Mouse (Mus musculus): ENCODE data around the gene Card19. TPM values are rescaled to one million over a fixed set of nuclear protein-coding genes. Genes with fewer than 3 reads are reported as not detected.
A peak's percentile ranks its signal among the peaks of the same experiment; 100 is the strongest.

Card19 gene
- polyA plus RNA-seq, 1 experiment from 2014 or later, result 33.3 TPM

GRCm38 (mm10) chr13:49194811-49195210, 21.0 kb downstream of the Card19 start:
- ATAC-seq (ENCODE audit: low FRiP score, low TSS enrichment), result no peak
- Histone ChIP-seq H3K9ac (ENCODE audit: low read depth, low read length) (no peak overlapping the region), H3K9me3 (ENCODE audit: control insufficient read depth, low read length) (no peaks in the 10 kb centered on the region), H3K27ac (ENCODE audit: low read depth, low read length) (no peak overlapping the region), H3K4me3 (ENCODE audit: low read length) (no peak overlapping the region), H3K4me1 (ENCODE audit: control insufficient read depth, insufficient read depth, low read length) (peaks cover 20% of the 10 kb centered on the region), H3K4me2 (replicated peaks; ENCODE audit: low read depth, low read length) (no peak overlapping the region), H3K36me3 (ENCODE audit: control insufficient read depth, insufficient read depth, low read length) (peaks cover 10% of the 10 kb centered on the region; the same call in 1 of the 2 replicates), H3K27me3 (ENCODE audit: control insufficient read depth, insufficient read depth, low read length) (no peaks in the 10 kb centered on the region)
- WGBS, result 93% methylated on average over 13 of the region's 13 CpGs

GRCm38 (mm10) chr13:49193650-49194049, 22.2 kb downstream of the Card19 start:
- 96% methylated on average over 17 of the region's 17 CpGs for WGBS
- Histone ChIP-seq H3K9me3 (ENCODE audit: control insufficient read depth, low read length) (no peaks in the 10 kb centered on the region), H3K4me3 (ENCODE audit: low read length) (no peak overlapping the region), H3K4me1 (ENCODE audit: control insufficient read depth, insufficient read depth, low read length) (peaks cover 29% of the 10 kb centered on the region), H3K4me2 (replicated peaks; ENCODE audit: low read depth, low read length) (no peak overlapping the region), H3K27ac (ENCODE audit: low read depth, low read length) (no peak overlapping the region), H3K27me3 (ENCODE audit: control insufficient read depth, insufficient read depth, low read length) (no peaks in the 10 kb centered on the region), H3K36me3 (ENCODE audit: control insufficient read depth, insufficient read depth, low read length) (peaks cover 10% of the 10 kb centered on the region; the same call in 1 of the 2 replicates), H3K9ac (ENCODE audit: low read depth, low read length) (no peak overlapping the region)
- ATAC-seq (ENCODE audit: low FRiP score, low TSS enrichment), result no peak

- H3K9ac ChIP-seq (ENCODE audit: low read depth, low read length), result no peak overlapping the region
- no peak overlapping the region for H3K4me2 ChIP-seq (replicated peaks; ENCODE audit: low read depth, low read length)
- H3K9me3 ChIP-seq (ENCODE audit: control insufficient read depth, low read length), result no peaks in the 10 kb centered on the region
- no peaks in the 10 kb centered on the region for H3K27me3 ChIP-seq (ENCODE audit: control insufficient read depth, insufficient read depth, low read length)
- peaks cover 10% of the 10 kb centered on the region; the same call in 1 of the 2 replicates for H3K36me3 ChIP-seq (ENCODE audit: control insufficient read depth, insufficient read depth, low read length)
- ATAC-seq (ENCODE audit: low FRiP score, low TSS enrichment), result no peak
- H3K27ac ChIP-seq (ENCODE audit: low read depth, low read length), result no peak overlapping the region
- H3K4me3 ChIP-seq (ENCODE audit: low read length), result no peak overlapping the region
- H3K4me1 ChIP-seq (ENCODE audit: control insufficient read depth, insufficient read depth, low read length), result peaks cover 36% of the 10 kb centered on the region
- 76% methylated on average over 16 of the region's 16 CpGs for WGBS
Observed at GRCm38 (mm10) chr13:49192156-49192855, 23.5 kb downstream of the Card19 start.

GRCm38 (mm10) chr13:49191673-49192035, 24.2 kb downstream of the Card19 start:
- H3K4me3 ChIP-seq (ENCODE audit: low read length), result no peak overlapping the region
- H3K4me2 ChIP-seq (replicated peaks; ENCODE audit: low read depth, low read length), result no peak overlapping the region
- H3K27me3 ChIP-seq (ENCODE audit: control insufficient read depth, insufficient read depth, low read length), result no peaks in the 10 kb centered on the region
- H3K27ac ChIP-seq (ENCODE audit: low read depth, low read length), result 0 out of 2 replicates have a peak overlapping the region, but pooled peaks have one; percentile 14
- H3K9me3 ChIP-seq (ENCODE audit: control insufficient read depth, low read length), result no peaks in the 10 kb centered on the region
- 35% methylated on average over 5 of the region's 5 CpGs for WGBS
- H3K36me3 ChIP-seq (ENCODE audit: control insufficient read depth, insufficient read depth, low read length), result peaks cover 10% of the 10 kb centered on the region; the same call in 1 of the 2 replicates
- H3K9ac ChIP-seq (ENCODE audit: low read depth, low read length), result no peak overlapping the region
- ATAC-seq (ENCODE audit: low FRiP score, low TSS enrichment), result no peak
- peaks cover 40% of the 10 kb centered on the region for H3K4me1 ChIP-seq (ENCODE audit: control insufficient read depth, insufficient read depth, low read length)

GRCm38 (mm10) chr13:49190876-49191672, 24.8 kb downstream of the Card19 start:
- H3K4me3 ChIP-seq (ENCODE audit: low read length), result no peak overlapping the region
- H3K27ac ChIP-seq (ENCODE audit: low read depth, low read length), result peak overlapping the region; percentile 47; the same call in 1 of the 2 replicates
- H3K9me3 ChIP-seq (ENCODE audit: control insufficient read depth, low read length), result no peaks in the 10 kb centered on the region
- H3K9ac ChIP-seq (ENCODE audit: low read depth, low read length), result peak overlapping the region; percentile 18; the same call in 1 of the 2 replicates
- H3K27me3 ChIP-seq (ENCODE audit: control insufficient read depth, insufficient read depth, low read length), result no peaks in the 10 kb centered on the region
- H3K4me1 ChIP-seq (ENCODE audit: control insufficient read depth, insufficient read depth, low read length), result peaks cover 40% of the 10 kb centered on the region
- H3K4me2 ChIP-seq (replicated peaks; ENCODE audit: low read depth, low read length), result no peak overlapping the region
- peaks cover 10% of the 10 kb centered on the region; the same call in 1 of the 2 replicates for H3K36me3 ChIP-seq (ENCODE audit: control insufficient read depth, insufficient read depth, low read length)
- ATAC-seq (ENCODE audit: low FRiP score, low TSS enrichment), result no peak
- 60% methylated on average over 7 of the region's 7 CpGs for WGBS

GRCm38 (mm10) chr13:49189970-49190870, 25.6 kb downstream of the Card19 start:
- peaks cover 40% of the 10 kb centered on the region for H3K4me1 ChIP-seq (ENCODE audit: control insufficient read depth, insufficient read depth, low read length)
- H3K9ac ChIP-seq (ENCODE audit: low read depth, low read length), result peak overlapping the region; percentile 18; the same call in 1 of the 2 replicates
- ATAC-seq (ENCODE audit: low FRiP score, low TSS enrichment), result no peak
- no peak overlapping the region for H3K4me2 ChIP-seq (replicated peaks; ENCODE audit: low read depth, low read length)
- WGBS, result 64% methylated on average over 12 of the region's 12 CpGs
- no peaks in the 10 kb centered on the region for H3K9me3 ChIP-seq (ENCODE audit: control insufficient read depth, low read length)
- H3K27ac ChIP-seq (ENCODE audit: low read depth, low read length), result no peak overlapping the region
- H3K36me3 ChIP-seq (ENCODE audit: control insufficient read depth, insufficient read depth, low read length), result peaks cover 4% of the 10 kb centered on the region; the same call in 1 of the 2 replicates
- H3K4me3 ChIP-seq (ENCODE audit: low read length), result no peak overlapping the region
- H3K27me3 ChIP-seq (ENCODE audit: control insufficient read depth, insufficient read depth, low read length), result no peaks in the 10 kb centered on the region

- Histone ChIP-seq H3K4me3 (ENCODE audit: low read length) (no peak overlapping the region), H3K36me3 (ENCODE audit: control insufficient read depth, insufficient read depth, low read length) (no peaks in the 10 kb centered on the region), H3K4me2 (replicated peaks; ENCODE audit: low read depth, low read length) (no peak overlapping the region), H3K4me1 (ENCODE audit: control insufficient read depth, insufficient read depth, low read length) (peaks cover 40% of the 10 kb centered on the region), H3K9me3 (ENCODE audit: control insufficient read depth, low read length) (no peaks in the 10 kb centered on the region), H3K27me3 (ENCODE audit: control insufficient read depth, insufficient read depth, low read length) (no peaks in the 10 kb centered on the region), H3K9ac (ENCODE audit: low read depth, low read length) (no peak overlapping the region), H3K27ac (ENCODE audit: low read depth, low read length) (no peak overlapping the region)
- ATAC-seq (ENCODE audit: low FRiP score, low TSS enrichment), result no peak
- 64% methylated on average over 2 of the region's 2 CpGs for WGBS
Observed at GRCm38 (mm10) chr13:49188966-49189360, 26.9 kb downstream of the Card19 start.

- peak; percentile 4; the same call in 1 of the 2 replicates for ATAC-seq (ENCODE audit: low FRiP score, low TSS enrichment)
- peaks cover 40% of the 10 kb centered on the region for H3K4me1 ChIP-seq (ENCODE audit: control insufficient read depth, insufficient read depth, low read length)
- WGBS, result 28% methylated on average over 15 of the region's 15 CpGs
- H3K9ac ChIP-seq (ENCODE audit: low read depth, low read length), result peak overlapping the region; percentile 66; the same call in 1 of the 2 replicates
- peak overlapping the region; percentile 100 for H3K4me2 ChIP-seq (replicated peaks; ENCODE audit: low read depth, low read length)
- H3K27ac ChIP-seq (ENCODE audit: low read depth, low read length), result no peak overlapping the region
- no peaks in the 10 kb centered on the region for H3K27me3 ChIP-seq (ENCODE audit: control insufficient read depth, insufficient read depth, low read length)
- no peaks in the 10 kb centered on the region for H3K9me3 ChIP-seq (ENCODE audit: control insufficient read depth, low read length)
- H3K36me3 ChIP-seq (ENCODE audit: control insufficient read depth, insufficient read depth, low read length), result no peaks in the 10 kb centered on the region
- peak overlapping the region; percentile 71 for H3K4me3 ChIP-seq (ENCODE audit: low read length)
Observed at GRCm38 (mm10) chr13:49188219-49188965, 27.4 kb downstream of the Card19 start.
